Mouse (Mus musculus) erythroblast, adult 5-6 weeks (primary cell): Measurements from ENCODE around the gene Gba2. TPM values are rescaled to one million over a fixed set of nuclear protein-coding genes. Genes with fewer than 3 reads are reported as not detected.
"Not testable (repeated sequence)": the region's sequence is repeated elsewhere in the genome, so short reads cannot be mapped to it uniquely, and the experiment has no call there.

Experiments used
- ATAC-seq: replicated peaks from 2 replicates; pipeline ENCODE4 v1.8.0; 2016; ENCODE audit warnings: moderate number of reproducible peaks, mild to moderate bottlenecking, moderate TSS enrichment, inconsistent platforms; ENCODE audit not compliant: poor library complexity, low FRiP score, severe bottlenecking
- total RNA-seq, 2 experiments: library from RNA; stranded (forward) in 1 of 2; stranded (reverse) in 1 of 2; fragments of 150-400 nt in 1 of 2; fragments of 200-764, 138-1000 nt in 1 of 2; gene quantifications; 2 replicates each; pipeline versions ENCODE4 v1.2.3 to v1.2.4; 2015 to 2017; ENCODE audit warnings: low replicate concordance in 2 of 2

Gene Gba2
- total RNA-seq (2015; ENCODE audit: low replicate concordance) (4.2 and 7.3 TPM in 2 replicates), total RNA-seq (2017; ENCODE audit: low replicate concordance) (7.4 and 12.0 TPM in 2 replicates)

GRCm38 (mm10) chr4:43578376-43579204, at the start of gene Gba2, which contains the start of gene Rgp1:
Gene Gba2, minus strand, starts transcription at chr4:43578873.
Gene Rgp1, plus strand, starts transcription at chr4:43578715.
- ATAC-seq: peak; percentile 92

GRCm38 (mm10) chr4:43620146-43620778, 41.6 kb upstream of the Gba2 start:
- ATAC-seq: no peak

GRCm38 (mm10) chr4:43613060-43613730, 34.5 kb upstream of the Gba2 start:
- ATAC-seq: peak; percentile 72

- peak; percentile 57; the same call in 1 of the 2 replicates for ATAC-seq
These were observed 33.9 kb upstream of the Gba2 start for GRCm38 (mm10) chr4:43612534-43612933.

- ATAC-seq: peak; percentile 96
These were observed 26.3 kb upstream of the Gba2 start for GRCm38 (mm10) chr4:43604751-43605685.

GRCm38 (mm10) chr4:43604099-43604498, 25.4 kb upstream of the Gba2 start:
- ATAC-seq: no peak

- no peak for ATAC-seq
These were observed 21.7 kb upstream of the Gba2 start for GRCm38 (mm10) chr4:43600195-43600934.

- ATAC-seq: peak; percentile 51
These were observed 20.1 kb upstream of the Gba2 start for GRCm38 (mm10) chr4:43598650-43599380.

- ATAC-seq: peak; percentile 84
These were observed 19.5 kb upstream of the Gba2 start for GRCm38 (mm10) chr4:43598200-43598599.

- not testable (repeated sequence) for ATAC-seq
These were observed 17.9 kb upstream of the Gba2 start for GRCm38 (mm10) chr4:43596597-43596996.

- ATAC-seq: no peak
These were observed 14.8 kb upstream of the Gba2 start for GRCm38 (mm10) chr4:43593453-43593852.

- no peak for ATAC-seq
These were observed 13.3 kb upstream of the Gba2 start for GRCm38 (mm10) chr4:43591961-43592360.

- no peak for ATAC-seq
These were observed 12.9 kb upstream of the Gba2 start for GRCm38 (mm10) chr4:43591543-43591942.

GRCm38 (mm10) chr4:43587681-43588080, 9.0 kb upstream of the Gba2 start:
- 0 out of 2 replicates have a peak, but pooled peaks have one; percentile 22 for ATAC-seq

- ATAC-seq: no peak
These were observed 7.7 kb upstream of the Gba2 start for GRCm38 (mm10) chr4:43586411-43586810.

- no peak for ATAC-seq
These were observed 7.0 kb upstream of the Gba2 start for GRCm38 (mm10) chr4:43585682-43586081.

GRCm38 (mm10) chr4:43584444-43585416, 6.1 kb upstream of the Gba2 start, which contains the start of gene Msmp:
Gene Msmp, minus strand, starts transcription at chr4:43584494.
- no peak for ATAC-seq
